Mouse (Mus musculus) liver, postnatal 0 days (tissue): ENCODE data around the gene Gm10644. TPM values are rescaled to one million over a fixed set of nuclear protein-coding genes. Genes with fewer than 3 reads are reported as not detected.
A peak's percentile ranks its signal among the peaks of the same experiment; 100 is the strongest.

Source experiments
- ATAC-seq: fragments of 200-750 bp; cut with Nextera tagmentation; 2 replicates; pipeline ENCODE4 v1.8.0; 2017; ENCODE audit warnings: mild to moderate bottlenecking, moderate library complexity
- DNase-seq: peaks from one replicate; pipeline ENCODE4 v3.0.0-alpha.2; 2016
- H3K27ac ChIP-seq: fragments of 300-500 bp; sonication (generic); 2 replicates; pipeline ENCODE4 v1.5.1; 2014; ENCODE audit warnings: antibody characterized with exemption, moderate library complexity, mild to moderate bottlenecking, low read depth
- H3K27me3 ChIP-seq: fragments of 300-500 bp; sonication (generic); 2 replicates; pipeline ENCODE4 v1.6.1; 2014; ENCODE audit warnings: low read length, control low read depth, mixed read lengths; ENCODE audit not compliant: insufficient read depth
- H3K36me3 ChIP-seq: fragments of 300-500 bp; sonication (generic); replicated peaks from 2 replicates; pipeline ENCODE4 v1.6.1; 2014; ENCODE audit warnings: mild to moderate bottlenecking, control low read depth, low read length, moderate library complexity, mixed read lengths; ENCODE audit not compliant: insufficient read depth
- H3K4me1 ChIP-seq: fragments of 300-500 bp; sonication (generic); 2 replicates; pipeline ENCODE4 v1.6.1; 2014; ENCODE audit warnings: antibody characterized with exemption, mild to moderate bottlenecking, control low read depth; ENCODE audit not compliant: insufficient read depth
- H3K4me2 ChIP-seq: fragments of 300-500 bp; sonication (generic); 2 replicates; pipeline ENCODE4 v1.6.1; 2014; ENCODE audit warnings: low read depth, mild to moderate bottlenecking, low read length, moderate library complexity, mixed read lengths
- H3K4me3 ChIP-seq: fragments of 300-500 bp; sonication (generic); 2 replicates; pipeline ENCODE4 v1.5.1; 2014; ENCODE audit warnings: low read depth, low read length
- H3K9ac ChIP-seq: fragments of 300-500 bp; sonication (generic); replicated peaks from 2 replicates; pipeline ENCODE4 v1.6.1; 2014; ENCODE audit warnings: mild to moderate bottlenecking, moderate library complexity
- H3K9me3 ChIP-seq: fragments of 300-500 bp; sonication (generic); 2 replicates; pipeline ENCODE4 v1.6.1; 2016; ENCODE audit warnings: mild to moderate bottlenecking, control low read depth, low read length, mixed read lengths
- CTCF ChIP-seq: sonication (generic); IDR thresholded peaks from 2 replicates; pipeline ENCODE4 v1.5.1; 2016; ENCODE audit warnings: antibody characterized with exemption, low read depth
- EP300 ChIP-seq: IDR thresholded peaks from 2 replicates; pipeline ENCODE4 v1.6.1; 2016; ENCODE audit warnings: antibody characterized with exemption, low read depth, mild to moderate bottlenecking
- WGBS: fragments of 180-500 bp; shearing (Covaris S2); extraction: QIAGEN DNeasy Blood & Tissue Kit; methylation state at CpG from one replicate; pipeline ENCODE4 v1.1.7; 2014; ENCODE audit not compliant: insufficient replicate concordance; 5-methylcytosine and 5-hydroxymethylcytosine counted together
- polyA plus RNA-seq: library from polyadenylated mRNA; unstranded; fragments of >200 nt; fragmentation: Nextera tagmentation; extraction: Ambion mirVana; gene quantifications from 2 replicates; pipeline ENCODE4 v1.2.1, GENCODE M21; 2015

The Gm10644 gene
- polyA plus RNA-seq, 1 experiment from 2014 or later: 0.29 TPM

DNA sequence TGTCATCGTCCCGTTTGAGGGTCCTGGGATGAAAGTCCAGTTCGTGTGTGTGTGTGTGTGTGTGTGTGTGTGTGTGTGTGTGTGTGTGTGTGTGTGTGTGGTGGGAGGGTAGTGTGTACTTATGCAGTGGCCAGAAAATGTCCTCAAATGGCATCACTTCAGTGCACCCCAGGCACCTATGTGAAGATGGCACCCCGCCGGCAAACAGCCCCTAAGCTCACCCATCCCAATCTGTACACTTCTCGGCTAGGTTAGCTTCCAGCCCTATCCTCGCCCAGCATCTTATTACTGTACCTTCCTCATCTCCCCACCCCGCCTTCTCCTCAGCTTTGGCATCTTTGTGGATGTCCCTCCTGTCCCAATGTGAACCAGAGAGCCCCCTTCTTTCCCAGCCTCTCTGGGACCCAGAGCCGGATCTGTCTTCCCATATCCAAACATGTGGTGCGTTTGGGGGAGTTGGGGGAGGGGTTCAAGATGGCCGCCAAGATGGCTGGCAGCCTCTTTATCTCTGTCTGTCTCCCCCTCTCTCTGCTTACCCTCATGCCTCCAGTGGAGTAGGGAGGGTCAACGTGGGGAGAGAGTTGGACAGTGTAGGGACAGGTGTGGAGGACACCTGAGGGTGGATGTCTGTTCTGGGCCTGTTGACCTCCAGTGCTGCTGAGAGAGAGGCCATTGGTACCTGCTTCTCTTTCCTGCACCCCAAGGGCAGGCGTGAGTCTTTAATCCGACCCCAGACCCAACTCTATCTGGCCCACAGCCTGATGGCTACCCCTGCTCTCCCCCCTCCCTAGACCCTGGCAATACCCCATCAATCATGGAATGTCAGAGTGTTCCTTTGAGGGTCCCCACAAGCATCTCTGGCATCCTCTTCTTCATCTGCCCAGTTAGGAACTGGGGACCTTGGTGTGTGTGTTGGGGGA lies 53.2 kb downstream of the Gm10644 start:
- Histone ChIP-seq H3K27ac (no peak overlapping the region), H3K4me3 (0 out of 2 replicates have a peak overlapping the region, but pooled peaks have one; percentile 66), H3K27me3 (peaks cover 35% of the 10 kb centered on the region), H3K36me3 (no peaks in the 10 kb centered on the region), H3K4me1 (peaks cover 13% of the 10 kb centered on the region), H3K9ac (no peak overlapping the region), H3K9me3 (no peaks in the 10 kb centered on the region), H3K4me2 (peak overlapping the region; percentile 94; the same call in 1 of the 2 replicates)
- ATAC-seq: no peak
- 32% methylated on average over 14 of the region's 14 CpGs for WGBS
- TF ChIP-seq CTCF (no peak), EP300 (no peak)
- no peak for DNase-seq

GRCm38 (mm10) chr8:83900957-83901270 lies 54.1 kb downstream of the Gm10644 start:
- DNase-seq (no peak), ATAC-seq (no peak)
- peak overlapping the region; percentile 66 for H3K4me3 ChIP-seq
- H3K27me3 ChIP-seq: peaks cover 36% of the 10 kb centered on the region
- H3K9me3 ChIP-seq: no peaks in the 10 kb centered on the region
- peaks cover 13% of the 10 kb centered on the region for H3K4me1 ChIP-seq
- peak overlapping the region; percentile 65; the same call in 1 of the 2 replicates for H3K9ac ChIP-seq
- under 1% methylated on average over 34 of the region's 40 CpGs for WGBS
- H3K36me3 ChIP-seq: no peaks in the 10 kb centered on the region
- TF ChIP-seq EP300: no peak
- no peak for TF ChIP-seq CTCF
- peak overlapping the region; percentile 94 for H3K4me2 ChIP-seq
- H3K27ac ChIP-seq: no peak overlapping the region

- DNase-seq: no peak
- Histone ChIP-seq H3K4me1 (peaks cover 13% of the 10 kb centered on the region), H3K4me2 (peak overlapping the region; percentile 94), H3K9ac (peak overlapping the region; percentile 65), H3K36me3 (no peaks in the 10 kb centered on the region), H3K27ac (peak overlapping the region; percentile 64), H3K27me3 (peaks cover 36% of the 10 kb centered on the region), H3K4me3 (peak overlapping the region; percentile 66), H3K9me3 (no peaks in the 10 kb centered on the region)
- under 1% methylated on average over 51 of the region's 100 CpGs for WGBS
- no peak for TF ChIP-seq CTCF
- no peak for TF ChIP-seq EP300
- ATAC-seq: peak; percentile 10
Measured at GRCm38 (mm10) chr8:83900266-83900956, 54.6 kb downstream of the Gm10644 start.

DNA sequence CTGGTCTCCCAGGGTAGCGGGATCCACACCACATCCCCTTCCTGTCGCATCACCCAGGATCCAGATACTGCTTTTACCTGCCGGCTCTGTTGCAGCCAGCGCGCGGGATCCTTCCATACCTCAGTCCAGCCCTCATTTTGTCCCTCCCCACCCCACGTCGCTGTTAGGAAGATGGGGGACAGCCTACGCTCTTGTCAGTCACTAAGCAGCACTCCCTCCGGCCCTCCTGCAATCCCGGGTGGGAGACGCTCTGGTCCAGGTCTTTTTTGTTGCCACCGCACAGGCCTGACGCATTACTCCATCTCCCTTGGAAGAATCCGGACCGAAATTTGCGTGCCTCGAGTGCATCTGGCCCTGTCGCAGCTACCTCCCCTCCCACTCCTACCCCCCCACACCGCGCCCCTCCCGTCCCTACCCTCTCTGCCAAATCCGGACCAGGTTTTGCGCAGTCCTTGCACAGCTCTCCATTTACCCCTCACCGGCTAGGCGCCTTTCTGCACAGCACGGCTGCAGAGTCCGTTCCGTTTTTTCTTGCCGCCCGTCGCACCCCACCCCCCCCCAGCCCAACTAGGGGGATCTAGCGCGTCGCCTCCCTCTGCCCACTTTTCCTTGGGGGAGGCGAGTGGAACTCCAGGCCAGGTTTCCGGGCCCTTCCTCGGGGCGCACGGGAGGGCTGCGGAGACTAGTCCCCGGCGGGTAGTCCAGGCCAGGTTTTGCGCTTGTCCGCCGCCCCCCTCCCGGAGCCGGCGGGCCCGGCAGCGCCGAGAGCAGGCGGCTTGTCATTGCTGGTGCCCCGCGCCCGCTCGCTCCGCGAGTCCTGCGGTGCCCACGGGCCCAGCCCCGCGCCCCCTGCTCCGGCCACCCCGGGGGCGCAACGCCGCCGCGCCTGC lies 55.4 kb downstream of the Gm10644 start, which contains the start of gene Adgrl1:
TSS of gene Adgrl1 (plus strand) at position 743 of the 890 bp plus-strand sequence.
- Histone ChIP-seq H3K4me1 (peaks cover 10% of the 10 kb centered on the region; the same call in 1 of the 2 replicates), H3K9me3 (no peaks in the 10 kb centered on the region), H3K36me3 (no peaks in the 10 kb centered on the region), H3K27me3 (peaks cover 39% of the 10 kb centered on the region), H3K4me3 (peak within 1 kb of the TSS; percentile 66), H3K4me2 (peak within 1 kb of the TSS; percentile 94), H3K27ac (peak within 1 kb of the TSS; percentile 64), H3K9ac (peak within 1 kb of the TSS; percentile 65)
- DNase-seq (peak; percentile 79), ATAC-seq (peak; percentile 77)
- no peak for TF ChIP-seq CTCF
- no peak for TF ChIP-seq EP300
- under 1% methylated on average over 38 of the region's 70 CpGs for WGBS

DNA sequence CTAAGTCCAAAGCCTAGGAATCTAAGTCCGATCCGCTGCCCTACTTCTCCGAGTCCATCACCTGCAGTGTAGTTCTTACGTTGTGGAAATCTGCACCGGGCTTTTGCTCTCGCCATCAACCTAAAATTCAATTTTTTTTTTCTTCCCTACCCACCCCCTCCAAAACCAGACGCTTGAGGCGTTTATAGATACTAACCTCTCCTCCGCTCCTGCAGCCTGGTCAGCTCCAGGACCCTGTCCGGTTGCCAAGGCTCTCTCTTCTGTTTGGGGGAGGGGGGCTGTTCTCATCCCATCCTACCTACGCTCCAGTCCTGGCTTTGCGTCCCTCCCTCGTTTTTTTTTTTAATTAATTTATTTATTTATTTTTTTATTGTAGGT lies 56.0 kb downstream of the Gm10644 start:
- no peaks in the 10 kb centered on the region for H3K36me3 ChIP-seq
- DNase-seq (no peak), ATAC-seq (no peak)
- no peak overlapping the region for H3K9ac ChIP-seq
- peak overlapping the region; percentile 94 for H3K4me2 ChIP-seq
- peak overlapping the region; percentile 66 for H3K4me3 ChIP-seq
- H3K27ac ChIP-seq: no peak overlapping the region
- peaks cover 44% of the 10 kb centered on the region for H3K27me3 ChIP-seq
- no peaks in the 10 kb centered on the region for H3K9me3 ChIP-seq
- WGBS: 2% methylated on average over 13 of the region's 13 CpGs
- TF ChIP-seq EP300 (no peak), CTCF (no peak)
- peaks cover 10% of the 10 kb centered on the region; the same call in 1 of the 2 replicates for H3K4me1 ChIP-seq
